Mouse (Mus musculus) cerebellum, adult 9-11 months (tissue): ENCODE results near the gene Nox4.

Experiments used
- DNase-seq: peaks from one replicate; pipeline ENCODE4 v3.0.0; 2022

Gene Nox4

DNA sequence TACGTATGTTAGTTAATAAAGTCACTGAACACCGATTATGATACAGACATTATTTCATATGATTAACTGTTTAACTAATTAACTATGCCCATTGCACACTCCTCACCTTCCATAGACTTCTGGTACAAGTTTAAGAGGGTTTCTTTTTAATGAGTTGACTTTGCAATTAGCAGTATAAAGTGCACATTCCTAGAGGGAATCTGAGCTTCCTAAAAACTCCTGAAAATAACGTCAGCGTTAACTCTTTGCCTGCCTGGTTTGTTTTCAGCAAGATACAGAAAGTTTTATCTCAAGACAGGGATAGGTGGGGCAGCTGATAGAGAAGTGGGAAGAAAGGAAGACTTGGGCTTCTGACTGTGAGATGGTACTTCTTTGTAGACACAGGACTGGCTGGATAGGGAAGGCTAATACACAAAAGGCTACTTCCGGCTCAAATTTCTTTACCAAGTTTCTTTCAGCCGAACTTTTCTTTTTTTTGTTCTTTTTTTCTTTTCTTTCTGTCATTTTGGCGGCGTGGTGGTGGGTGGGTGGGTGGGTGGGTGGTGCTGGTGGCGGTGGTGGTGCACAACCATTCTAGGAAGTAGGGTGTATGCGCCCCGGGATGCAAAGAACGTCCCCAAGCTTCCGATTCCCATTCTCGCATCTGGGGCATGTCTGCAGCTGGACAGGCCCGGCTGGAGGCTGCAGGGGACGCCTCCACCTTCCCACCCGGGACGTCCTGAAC lies at the start of gene Nox4:
Gene Nox4, plus strand, starts transcription at position 241 of the 724 bp plus-strand sequence.
- no peak for DNase-seq

DNA sequence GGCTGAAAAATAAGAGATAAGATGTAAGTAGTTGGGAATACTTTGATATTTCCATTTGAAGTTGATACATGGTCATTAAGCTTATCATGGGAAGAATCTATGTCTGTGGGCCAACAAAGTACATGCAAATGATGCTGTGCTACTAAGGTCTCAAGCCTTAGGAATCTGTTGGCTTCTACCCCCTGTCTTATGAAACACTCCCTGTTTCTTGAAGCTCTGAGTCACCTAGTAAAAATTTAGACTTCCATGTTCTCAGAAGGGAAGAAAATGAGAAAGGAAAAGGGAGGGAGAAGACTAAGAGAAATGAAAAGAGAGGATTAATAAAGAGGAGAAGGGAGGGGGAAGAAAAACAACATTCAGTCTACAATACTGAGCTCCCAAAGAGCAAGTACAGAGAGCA lies 41.1 kb upstream of the Nox4 start:
- no peak for DNase-seq

DNA sequence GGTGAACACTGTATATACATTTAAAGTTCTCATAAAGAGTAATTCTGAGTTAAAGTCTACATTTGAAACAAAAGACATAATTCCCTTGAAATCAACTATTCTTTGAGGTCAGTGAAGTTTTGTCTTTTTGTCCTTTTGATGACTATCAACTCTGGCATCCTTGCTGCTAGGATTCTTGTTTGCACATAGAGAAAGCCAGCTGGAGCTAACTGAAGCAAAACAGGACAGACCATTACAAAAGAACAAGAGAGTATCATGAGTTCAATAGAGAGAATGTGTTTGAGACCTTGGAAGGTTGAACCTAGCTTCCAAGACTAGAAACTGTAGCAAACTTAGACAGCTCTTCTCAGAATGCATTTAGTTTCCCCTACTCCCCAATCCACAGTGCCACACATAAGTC lies 24.2 kb upstream of the Nox4 start:
- DNase-seq, result no peak

DNA sequence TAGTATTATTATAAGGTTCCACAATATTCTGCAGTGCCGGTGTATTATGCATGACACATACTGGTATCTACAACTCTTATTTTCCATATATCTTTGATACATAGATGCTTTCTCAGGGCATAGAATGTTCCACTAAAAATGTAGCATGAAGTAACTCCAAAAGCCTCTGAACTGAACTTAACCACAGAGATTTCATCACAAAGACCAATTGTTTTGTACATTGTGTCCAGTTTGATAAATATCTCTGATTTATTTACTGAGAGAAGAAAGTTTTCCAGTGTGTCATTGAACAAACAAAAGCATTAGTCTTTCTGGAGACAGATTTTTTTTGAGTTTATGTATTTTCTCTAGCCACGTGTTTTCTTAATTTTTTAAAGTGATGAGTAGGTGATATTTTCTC lies 23.1 kb upstream of the Nox4 start:
- DNase-seq, result no peak

DNA sequence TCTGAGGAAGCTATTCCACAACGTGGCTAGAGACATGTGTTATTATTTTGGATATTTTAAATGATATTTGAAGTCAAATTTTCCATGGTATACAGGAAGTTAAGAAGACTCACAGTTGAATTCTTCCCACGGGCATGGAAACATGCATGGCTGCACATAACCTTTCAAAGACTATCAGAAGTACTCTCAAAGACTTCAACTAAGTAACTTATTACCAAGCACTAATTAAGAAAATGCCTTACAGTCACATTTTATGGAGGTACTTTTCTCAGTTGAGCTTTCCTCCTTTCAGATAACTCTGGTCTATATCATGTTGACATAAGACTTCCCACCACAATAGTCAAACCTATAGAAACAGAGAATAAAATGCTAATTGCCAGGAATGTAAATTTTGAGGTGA lies 20.3 kb upstream of the Nox4 start:
- DNase-seq, result no peak

DNA sequence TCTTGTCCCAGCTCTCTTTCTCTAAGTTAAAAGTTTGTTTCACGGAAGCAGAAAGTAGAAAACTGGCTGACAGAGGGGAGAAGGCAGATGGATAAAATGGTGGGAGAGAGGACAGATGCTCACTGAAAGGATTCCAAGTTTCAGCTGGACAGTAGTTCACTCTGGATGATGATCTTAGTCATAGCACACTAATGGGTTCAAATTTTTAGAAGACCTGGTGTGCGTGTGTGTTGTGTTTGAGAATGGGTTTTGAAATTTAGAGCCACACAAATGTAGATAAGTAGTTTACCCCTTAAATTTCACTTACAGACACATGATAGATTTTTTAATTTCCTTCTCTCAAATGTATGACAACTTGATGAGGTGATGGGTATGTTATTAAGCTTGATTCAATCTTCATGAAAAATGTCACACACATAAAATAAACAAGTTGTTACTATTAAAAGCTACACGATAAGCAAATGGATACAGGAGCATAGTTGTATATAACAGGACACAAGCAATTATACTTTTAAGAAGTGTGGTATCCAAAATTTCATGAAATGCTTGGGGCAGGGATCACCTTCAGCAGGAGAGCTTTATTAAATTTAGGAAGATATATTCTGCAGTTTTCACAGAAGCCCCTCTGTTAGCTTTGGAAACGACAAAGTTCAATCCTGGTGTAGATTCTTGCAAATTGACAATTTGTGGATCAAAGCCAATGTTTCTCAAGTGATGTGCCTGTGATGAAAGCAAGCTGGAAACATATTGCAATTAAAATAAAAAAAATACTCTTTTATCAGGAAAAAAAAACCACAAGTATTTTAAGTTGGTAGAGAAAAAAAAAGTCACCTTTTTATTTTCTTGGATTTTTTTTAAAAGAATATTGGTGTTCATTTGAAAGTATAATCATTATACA lies 18.6 kb upstream of the Nox4 start:
- no peak for DNase-seq

DNA sequence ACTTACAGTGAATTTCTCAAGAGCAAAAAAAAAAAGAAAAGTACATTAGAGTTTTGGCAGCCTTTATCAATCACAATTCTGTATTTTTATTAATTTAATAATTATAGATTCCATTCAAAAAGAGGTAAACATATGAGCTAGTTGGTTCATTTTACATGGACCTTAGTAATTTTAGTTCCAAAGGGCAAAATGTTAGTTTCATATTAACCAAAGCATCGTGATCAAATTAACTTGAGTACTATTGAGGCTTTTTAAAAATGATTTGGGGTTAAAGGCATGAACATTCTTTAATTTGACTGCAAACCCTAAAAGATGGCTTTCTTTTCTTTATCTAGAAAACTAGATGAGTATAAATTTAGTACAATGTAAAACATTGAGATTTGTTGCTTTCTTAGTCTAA lies 16.4 kb upstream of the Nox4 start:
- no peak for DNase-seq

DNA sequence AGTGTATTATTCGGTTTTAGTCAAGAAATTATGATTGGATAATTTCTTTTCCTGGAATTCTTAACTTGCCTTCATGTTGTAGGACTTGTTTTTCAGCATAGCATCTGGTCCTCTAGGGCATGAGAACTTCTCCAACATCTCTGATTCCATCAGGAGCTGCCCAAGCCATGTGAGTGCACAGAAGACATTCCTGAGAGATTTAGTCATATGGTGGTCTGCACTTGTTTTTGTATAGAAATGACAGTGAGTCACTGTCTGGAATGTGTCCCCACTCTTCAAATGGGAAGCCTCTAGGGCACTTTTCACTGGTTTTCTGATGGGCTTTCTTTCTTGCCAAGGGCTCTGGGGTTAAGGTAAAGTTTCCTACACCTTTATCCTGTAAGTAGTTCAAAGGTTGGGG lies 4.8 kb upstream of the Nox4 start:
- DNase-seq, result no peak

DNA sequence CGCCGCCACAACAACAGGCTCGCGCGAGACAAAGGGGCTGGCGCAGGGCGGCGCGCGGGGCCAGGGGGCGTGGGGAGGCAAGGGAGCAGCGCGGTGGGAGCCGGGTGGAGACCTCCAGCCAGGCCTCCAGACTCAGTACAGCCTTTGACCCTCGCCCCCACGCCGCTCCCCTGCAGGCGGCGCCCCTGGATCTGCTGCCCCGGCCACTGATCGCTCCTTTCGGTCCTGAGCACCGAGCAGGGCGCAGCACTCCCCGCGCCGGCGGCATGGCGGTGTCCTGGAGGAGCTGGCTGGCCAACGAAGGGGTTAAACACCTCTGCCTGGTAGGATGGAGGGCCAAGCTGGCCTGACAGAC lies 661 bp downstream of the Nox4 start:
- DNase-seq, result no peak

DNA sequence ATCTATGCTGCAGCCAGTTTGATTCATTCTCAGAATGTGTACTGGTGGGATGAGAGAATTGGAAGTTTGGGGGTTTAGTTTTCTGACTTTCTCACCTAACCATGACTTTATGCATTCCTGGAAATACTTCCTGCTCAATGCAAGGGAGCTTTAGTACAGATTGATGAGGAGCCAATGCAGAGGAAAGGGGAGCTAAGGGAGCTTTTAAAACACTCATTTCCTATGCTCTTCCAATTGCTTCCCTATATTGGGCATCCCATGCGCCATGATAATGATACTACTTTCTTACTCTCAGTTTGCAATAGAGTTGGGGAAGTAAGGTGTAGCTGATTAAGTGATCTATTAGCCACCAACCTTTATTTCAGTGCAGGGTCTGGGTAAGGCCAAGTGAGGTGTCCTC lies 1.0 kb downstream of the Nox4 start:
- no peak for DNase-seq

DNA sequence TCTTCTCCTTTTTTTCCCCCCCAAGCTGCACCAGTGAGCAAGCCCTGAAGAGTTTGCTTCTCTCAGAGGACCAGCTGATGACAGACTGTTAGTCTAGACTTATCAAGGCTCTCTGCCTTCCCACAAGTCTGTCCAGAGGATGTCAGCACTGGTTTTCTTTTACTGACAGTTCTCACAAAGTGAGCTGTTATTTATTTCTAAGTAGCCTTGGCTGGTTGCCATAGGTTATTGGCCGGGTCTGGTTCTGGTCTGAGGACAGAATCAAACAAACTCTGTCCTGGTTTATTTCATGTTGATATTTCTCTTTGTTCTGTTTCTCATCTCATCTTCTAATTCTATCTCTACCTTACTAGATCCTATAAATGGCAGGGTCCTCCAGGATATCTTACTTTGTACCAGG lies 2.0 kb downstream of the Nox4 start:
- no peak for DNase-seq

DNA sequence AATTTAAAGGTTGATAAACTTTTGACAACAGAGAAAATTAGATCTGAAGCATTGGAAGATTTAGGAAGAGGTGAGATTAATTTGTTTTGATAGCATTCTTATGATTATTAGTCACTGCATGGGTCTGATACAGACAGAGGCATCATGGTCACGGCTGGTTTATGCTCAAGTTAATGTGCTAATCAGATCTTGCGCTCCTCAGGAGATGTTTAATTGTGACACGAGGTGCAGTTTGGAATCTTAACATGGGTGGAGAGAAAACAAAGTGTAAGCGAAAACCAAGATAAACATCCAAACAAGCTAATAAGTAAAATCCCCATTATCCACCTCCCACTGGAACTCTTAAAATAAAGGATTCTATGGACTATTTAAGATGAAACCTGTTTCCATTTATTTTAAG lies 6.2 kb downstream of the Nox4 start:
- DNase-seq, result no peak

DNA sequence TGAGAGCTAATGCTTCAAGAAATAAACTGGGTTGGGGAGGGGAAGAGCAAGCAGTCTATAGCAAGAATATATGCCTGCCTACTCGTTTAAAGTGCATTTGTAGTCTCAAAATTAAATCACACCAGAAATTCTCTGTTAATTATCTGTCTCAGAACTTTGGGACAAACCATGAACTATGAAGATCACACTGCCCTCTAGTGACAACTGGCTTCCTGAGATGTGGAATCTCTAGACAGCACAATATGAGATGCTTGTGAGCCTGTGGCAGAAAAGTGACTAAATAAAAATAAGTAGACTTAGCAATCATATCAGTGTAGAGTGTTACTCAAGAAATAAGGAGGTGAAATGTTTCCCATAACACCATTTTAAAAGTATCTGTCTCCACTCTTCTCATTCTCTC lies 31.3 kb downstream of the Nox4 start:
- DNase-seq, result no peak

DNA sequence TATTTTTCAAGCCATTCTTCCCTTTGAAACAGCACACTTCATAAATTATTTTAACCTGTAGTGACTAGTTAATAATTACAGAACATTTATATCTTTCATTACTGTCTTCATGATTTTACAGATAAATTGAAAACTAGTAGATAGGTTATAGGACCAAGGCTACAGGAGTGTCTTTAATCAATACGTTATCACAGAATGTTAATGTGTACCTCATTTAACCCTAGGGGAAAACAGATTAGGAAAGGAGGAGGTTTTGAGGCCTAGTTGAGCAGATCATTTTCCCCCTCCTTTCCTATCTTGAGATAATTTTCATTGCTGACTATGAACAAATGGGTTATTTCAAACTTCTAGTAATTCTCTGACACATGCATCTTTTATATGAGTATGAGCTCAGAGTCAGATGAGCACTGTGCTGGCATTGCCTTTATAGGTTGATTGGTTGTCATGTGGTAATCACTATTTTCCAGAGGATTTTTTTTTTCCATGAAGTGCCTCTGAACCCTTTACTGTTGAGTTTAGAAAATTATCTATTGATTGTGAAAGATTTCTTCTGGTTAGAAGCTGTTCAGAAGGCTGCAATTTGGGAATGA lies 57.9 kb downstream of the Nox4 start:
- no peak for DNase-seq

DNA sequence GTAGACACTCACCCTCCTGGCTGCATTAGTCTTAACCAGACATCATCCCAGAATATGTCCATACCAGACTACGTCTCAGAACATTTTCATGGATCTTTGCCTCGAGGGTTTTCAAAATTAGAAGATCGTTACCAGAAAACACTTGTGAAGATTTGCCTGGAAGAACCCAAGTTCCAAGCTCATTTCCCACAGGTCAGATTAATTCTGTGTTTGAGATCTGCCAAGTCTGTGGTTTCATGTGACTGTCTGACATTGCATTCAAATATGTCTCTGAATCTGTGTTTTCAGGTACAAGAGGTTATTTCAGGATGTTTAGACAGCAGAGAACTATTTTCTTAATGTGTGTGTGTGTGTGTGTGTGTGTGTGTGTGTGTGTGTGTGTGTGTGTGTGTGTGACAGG lies 75.7 kb downstream of the Nox4 start:
- DNase-seq, result no peak

DNA sequence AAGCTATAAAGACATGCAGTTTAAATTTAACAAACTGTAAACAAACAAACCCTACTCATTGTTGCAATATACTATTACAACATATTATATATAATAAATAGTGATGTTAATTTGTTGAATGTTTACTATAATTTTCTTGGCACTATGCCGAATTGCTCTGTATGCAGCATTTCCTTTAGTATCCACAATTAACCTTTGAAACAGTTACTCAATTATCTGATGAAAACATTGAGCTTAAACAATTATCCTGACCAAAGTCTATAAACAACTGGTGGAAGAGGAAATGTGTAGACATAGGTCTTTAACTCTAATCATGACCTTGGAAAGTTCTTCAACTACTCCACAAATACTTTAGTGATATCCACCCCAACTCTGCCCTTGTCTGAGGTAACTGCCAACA lies 76.2 kb downstream of the Nox4 start:
- no peak for DNase-seq

DNA sequence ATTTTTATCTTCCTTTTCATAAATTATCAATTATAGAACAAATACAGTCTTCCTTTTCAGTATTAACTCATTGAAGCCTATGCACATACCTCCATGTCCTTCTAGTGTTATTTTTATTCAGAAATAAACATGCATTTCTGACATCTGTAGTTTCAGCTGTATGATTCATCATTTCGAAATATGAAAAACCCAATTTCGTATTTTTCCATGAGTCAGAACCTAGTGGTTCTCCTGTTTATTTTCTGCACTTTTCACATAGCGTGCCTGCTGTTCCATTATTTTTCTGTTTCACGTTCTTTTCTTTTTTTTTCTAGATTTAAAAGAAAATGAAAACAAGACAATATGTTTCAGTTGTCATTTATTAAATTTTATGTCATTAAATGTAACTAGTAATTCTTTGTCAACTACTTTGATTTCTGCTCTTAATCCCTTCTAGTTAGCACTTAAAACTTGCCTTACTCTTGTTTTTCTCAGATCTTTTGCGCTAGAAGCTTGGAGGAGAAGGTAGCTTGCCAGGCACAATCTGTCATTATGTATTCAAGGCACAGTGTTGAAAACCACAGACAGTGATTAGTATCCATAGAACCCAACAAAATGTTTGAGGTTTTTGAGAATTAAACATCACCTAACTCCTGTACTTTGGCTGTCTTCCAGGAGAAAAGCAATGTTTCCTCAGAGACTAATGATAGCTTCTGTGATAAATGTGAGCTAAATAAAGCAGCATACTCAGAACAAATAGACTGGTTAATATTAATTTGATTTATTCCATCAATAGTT lies 85.1 kb downstream of the Nox4 start:
- DNase-seq, result no peak

DNA sequence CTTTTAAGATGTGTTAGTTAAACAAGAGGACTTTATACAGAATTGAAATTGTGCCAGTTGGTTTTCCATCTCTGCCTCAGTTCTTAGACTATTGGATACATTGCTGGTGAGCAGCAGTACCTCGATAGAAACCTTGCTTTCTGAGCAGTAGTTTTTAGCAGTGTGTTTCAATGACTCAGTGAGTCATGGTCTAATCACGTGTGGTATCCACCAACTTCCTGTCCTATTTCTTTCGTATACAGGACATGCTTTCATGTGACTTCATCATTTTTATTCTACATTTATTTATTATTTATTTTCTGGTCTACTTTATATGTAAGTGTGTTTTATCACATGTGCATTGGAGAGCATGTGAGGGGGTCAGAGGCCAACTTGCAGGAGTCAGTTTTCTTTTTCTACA lies 99.7 kb downstream of the Nox4 start:
- no peak for DNase-seq

DNA sequence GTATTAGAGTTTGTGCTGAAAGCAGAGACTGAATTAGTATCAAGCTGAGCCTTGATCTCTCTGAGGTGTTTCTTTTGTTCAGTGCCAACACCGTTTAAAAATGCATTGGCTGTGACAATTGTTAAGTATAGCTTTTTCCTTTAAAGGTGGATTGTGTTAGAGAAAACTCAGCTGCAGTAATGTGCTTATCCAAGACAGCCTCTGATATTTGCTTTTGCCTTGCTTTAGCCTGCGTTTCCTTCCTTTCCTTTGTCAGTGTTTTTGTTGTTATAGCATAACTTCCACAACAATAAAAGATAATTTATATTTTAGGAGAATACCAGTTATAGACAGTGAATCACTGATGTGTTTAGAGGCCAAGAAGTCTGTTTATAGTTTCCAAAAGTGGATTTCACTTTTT lies 106.9 kb downstream of the Nox4 start:
- no peak for DNase-seq

DNA sequence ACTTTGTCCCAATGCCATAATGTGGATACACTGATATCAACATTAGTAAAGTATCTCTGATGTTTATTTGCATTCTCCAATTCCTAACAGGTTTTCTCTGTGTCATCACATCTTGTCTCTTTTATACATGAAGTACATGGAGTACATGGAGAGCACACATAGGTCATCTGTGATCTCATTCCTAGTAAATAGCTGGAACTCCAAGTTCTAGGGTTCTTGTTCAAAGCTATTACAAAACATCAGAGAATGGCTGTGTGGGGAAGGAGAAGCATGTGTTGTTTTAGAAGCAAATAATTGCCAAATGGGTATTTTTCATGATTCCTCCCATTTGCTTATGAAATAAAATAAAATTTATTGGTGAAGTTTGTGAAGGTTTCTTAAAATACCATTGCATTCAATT lies 121.9 kb downstream of the Nox4 start:
- DNase-seq, result no peak

DNA sequence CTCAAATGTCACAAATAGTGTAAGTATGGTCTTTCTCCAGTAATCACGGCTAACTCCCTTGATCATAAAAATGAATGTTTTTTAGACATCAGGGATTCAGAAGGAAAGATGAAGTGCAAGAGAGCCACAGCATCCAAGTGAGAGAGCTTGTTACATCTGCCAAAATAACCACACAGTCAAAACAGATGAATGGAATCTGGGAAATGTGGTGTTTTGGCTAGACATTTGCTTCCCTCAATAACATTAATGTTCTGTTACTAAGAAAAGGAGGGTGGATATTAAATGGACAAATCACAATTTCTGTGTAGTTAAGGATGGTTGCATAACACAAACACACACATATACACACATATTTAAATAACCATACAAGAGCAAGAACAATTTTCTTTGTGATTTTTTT lies 123.2 kb downstream of the Nox4 start:
- DNase-seq, result no peak

DNA sequence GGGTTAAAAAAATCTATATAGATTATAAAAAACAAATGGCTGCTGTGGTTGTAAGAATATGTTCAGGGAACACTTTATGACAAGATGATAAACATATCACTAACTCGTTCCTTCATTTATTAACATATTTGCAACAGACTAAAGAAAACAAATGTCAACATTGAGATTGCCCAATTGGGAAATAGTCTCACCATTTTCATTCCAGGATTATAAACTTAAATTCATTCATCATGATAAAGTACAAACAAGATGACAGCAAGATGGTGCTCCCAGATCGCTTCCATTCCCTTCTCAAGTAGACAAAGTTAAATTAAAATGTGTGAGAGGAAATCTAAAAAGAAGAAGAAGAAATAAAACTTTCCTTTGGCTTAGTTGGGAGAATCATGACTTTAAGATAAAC lies 124.9 kb downstream of the Nox4 start:
- DNase-seq, result no peak

DNA sequence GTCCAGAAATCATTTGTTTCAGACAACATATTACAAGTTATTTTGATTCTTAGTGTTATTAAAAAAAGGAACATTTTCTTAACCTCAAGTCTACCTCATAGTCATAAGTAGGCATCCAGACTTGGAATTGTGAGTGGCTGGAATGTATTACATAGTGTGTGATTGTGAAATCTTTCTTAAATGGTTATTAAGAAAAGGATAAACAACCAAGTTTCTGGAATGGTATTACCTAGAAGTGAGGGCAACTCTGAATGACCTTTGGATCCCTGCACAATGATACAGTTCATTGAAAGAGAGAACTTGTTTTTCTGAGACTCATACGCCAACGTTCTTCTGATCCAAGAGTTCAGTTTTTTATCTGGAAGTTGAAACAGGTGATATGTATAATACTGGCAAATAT lies 125.4 kb downstream of the Nox4 start:
- no peak for DNase-seq

DNA sequence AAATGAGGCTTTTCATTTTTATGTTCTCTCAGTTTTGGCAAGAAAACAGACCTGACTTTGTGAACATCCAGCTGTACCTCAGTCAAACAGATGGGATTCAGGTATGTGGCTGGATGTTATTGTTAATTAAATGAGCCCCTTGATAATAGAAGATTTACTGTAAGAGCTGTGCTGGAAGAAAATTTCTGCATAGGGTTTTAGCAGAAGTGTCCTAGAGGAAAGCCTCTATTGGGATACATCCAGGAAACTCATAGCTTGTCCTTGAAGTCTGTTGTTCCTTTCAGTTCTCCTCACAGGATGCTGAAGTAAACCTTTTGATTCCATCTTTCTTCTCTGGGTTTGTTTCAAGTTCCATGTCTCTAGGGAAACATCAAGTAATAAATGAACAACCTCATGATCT lies 128.4 kb downstream of the Nox4 start:
- DNase-seq, result no peak
